Mouse (Mus musculus) forebrain, embryonic 11.5 days (tissue): ENCODE results near the gene Syngr1. TPM values are rescaled to one million over a fixed set of nuclear protein-coding genes. Genes with fewer than 3 reads are reported as not detected.
A peak's percentile ranks its signal among the peaks of the same experiment; 100 is the strongest.

Source experiments
- ATAC-seq: fragments of 200-750 bp; cut with Nextera tagmentation; replicated peaks from 2 replicates; pipeline ENCODE4 v1.8.0; 2017; ENCODE audit warnings: moderate TSS enrichment; ENCODE audit not compliant: low FRiP score
- DNase-seq: peaks from one replicate; pipeline ENCODE4 v3.0.0-alpha.2; 2017; ENCODE audit warnings: low spot score
- H3K27ac ChIP-seq: fragments of 300-500 bp; sonication (generic); 2 replicates; pipeline ENCODE4 v1.5.1; 2014; ENCODE audit warnings: low read depth, low read length
- H3K27me3 ChIP-seq: fragments of 300-500 bp; sonication (generic); 2 replicates; pipeline ENCODE4 v1.6.1; 2014; ENCODE audit warnings: mild to moderate bottlenecking, low read length, mixed read lengths; ENCODE audit not compliant: control insufficient read depth, insufficient read depth
- H3K36me3 ChIP-seq: fragments of 300-500 bp; sonication (generic); 2 replicates; pipeline ENCODE4 v1.6.1; 2014; ENCODE audit warnings: mild to moderate bottlenecking, low read length, moderate library complexity, mixed read lengths; ENCODE audit not compliant: control insufficient read depth, insufficient read depth
- H3K4me1 ChIP-seq: fragments of 300-500 bp; sonication (generic); replicated peaks from 2 replicates; pipeline ENCODE4 v1.6.1; 2014; ENCODE audit warnings: low read length, mixed read lengths; ENCODE audit not compliant: control insufficient read depth, insufficient read depth
- H3K4me2 ChIP-seq: fragments of 300-500 bp; sonication (generic); 2 replicates; pipeline ENCODE4 v1.6.1; 2014; ENCODE audit warnings: low read depth, mild to moderate bottlenecking, low read length, moderate library complexity, mixed read lengths; ENCODE audit not compliant: severe bottlenecking
- H3K4me3 ChIP-seq: fragments of 300-500 bp; sonication (generic); 2 replicates; pipeline ENCODE4 v1.5.1; 2014; ENCODE audit warnings: low read depth, low read length
- H3K9ac ChIP-seq: fragments of 300-500 bp; sonication (generic); 2 replicates; pipeline ENCODE4 v1.6.1; 2014; ENCODE audit warnings: low read length
- H3K9me3 ChIP-seq: fragments of 300-500 bp; sonication (generic); 2 replicates; pipeline ENCODE4 v1.6.1; 2016; ENCODE audit warnings: low read length, mixed read lengths; ENCODE audit not compliant: control insufficient read depth
- WGBS: fragments of 180-500 bp; shearing (Covaris S2); extraction: QIAGEN DNeasy Blood & Tissue Kit; methylation state at CpG from one replicate; pipeline ENCODE4 v1.1.7; 2014; 5-methylcytosine and 5-hydroxymethylcytosine counted together
- polyA plus RNA-seq: library from polyadenylated mRNA; unstranded; fragments of >200 nt; fragmentation: Nextera tagmentation; extraction: Ambion mirVana; gene quantifications from 2 replicates; pipeline ENCODE4 v1.2.1, GENCODE M21; 2014

The Syngr1 gene
- polyA plus RNA-seq, 1 experiment from 2014 or later: 11.3 TPM

DNA sequence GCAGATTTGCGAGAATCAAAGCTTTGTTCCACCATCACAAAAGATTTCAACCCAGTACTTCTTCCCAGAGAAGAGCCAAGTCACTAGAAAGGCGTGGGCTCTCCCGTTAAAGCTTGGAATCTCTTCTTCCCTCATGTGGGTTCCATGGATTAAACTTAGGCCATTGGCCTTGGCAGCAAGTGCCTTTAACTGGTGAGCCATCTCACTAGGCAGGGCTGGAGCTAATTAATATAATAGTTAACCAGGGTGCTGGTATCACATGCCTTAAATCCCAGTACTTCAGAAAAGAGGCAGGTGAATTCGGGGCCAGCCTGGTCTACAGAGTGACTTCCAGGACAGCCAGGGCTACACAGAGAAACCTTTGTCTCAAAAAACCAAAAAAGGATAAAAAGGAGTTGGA, 33.5 kb downstream of the Syngr1 start:
- H3K4me1 ChIP-seq: no peaks in the 10 kb centered on the region
- H3K4me3 ChIP-seq: no peak overlapping the region
- no peak overlapping the region for H3K27ac ChIP-seq
- no peak overlapping the region for H3K4me2 ChIP-seq
- 84% methylated on average over 4 of the region's 4 CpGs for WGBS
- DNase-seq (no peak), ATAC-seq (no peak)
- H3K9me3 ChIP-seq: no peaks in the 10 kb centered on the region
- H3K36me3 ChIP-seq: no peaks in the 10 kb centered on the region
- no peak overlapping the region for H3K9ac ChIP-seq
- no peaks in the 10 kb centered on the region for H3K27me3 ChIP-seq

DNA sequence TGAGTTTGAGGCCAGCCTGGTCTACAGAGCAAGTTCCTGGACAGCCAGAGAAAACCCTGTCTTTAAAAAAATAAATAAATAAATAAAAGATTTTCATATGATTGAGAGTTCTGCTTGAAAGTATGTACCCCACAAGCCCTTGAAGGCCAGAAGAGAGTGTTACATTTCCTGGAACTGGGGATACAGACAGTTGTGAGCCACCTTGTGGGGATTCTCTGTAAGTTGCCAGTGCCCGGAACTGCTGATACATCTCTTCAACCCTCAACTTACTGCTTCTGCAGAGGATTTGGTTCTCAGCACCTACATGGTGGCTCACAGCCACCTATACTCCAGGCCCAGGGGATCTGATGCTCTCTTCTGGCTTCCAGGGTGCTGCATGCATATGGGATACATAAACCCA, 36.1 kb downstream of the Syngr1 start:
- DNase-seq: no peak
- no peak for ATAC-seq
- Histone ChIP-seq H3K4me2 (no peak overlapping the region), H3K27ac (no peak overlapping the region), H3K4me3 (no peak overlapping the region), H3K4me1 (no peaks in the 10 kb centered on the region), H3K9me3 (no peaks in the 10 kb centered on the region), H3K27me3 (no peaks in the 10 kb centered on the region), H3K36me3 (no peaks in the 10 kb centered on the region), H3K9ac (no peak overlapping the region)
- 72% methylated on average over 1 of the region's 1 CpGs for WGBS

DNA sequence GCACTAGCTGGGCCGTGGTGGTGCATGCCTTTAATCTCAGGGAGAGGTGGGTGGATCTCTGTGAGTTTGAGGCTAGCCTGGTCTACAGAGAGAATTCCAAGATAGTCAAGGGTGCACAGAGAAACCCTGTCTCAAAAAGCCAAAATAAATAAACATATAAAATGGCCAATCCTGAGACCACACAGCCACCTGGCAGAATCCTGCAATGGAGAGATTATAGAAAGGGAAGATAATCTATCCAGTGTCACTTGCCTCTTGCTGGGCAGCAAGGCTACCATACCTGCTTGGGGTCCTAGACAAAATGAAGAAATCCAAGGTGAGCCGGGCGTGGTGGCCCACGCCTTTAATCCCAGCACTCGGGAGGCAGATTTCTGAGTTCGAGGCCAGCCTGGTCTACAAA, 38.8 kb downstream of the Syngr1 start:
- no peak for DNase-seq
- H3K4me1 ChIP-seq: peaks cover 9% of the 10 kb centered on the region
- no peaks in the 10 kb centered on the region for H3K36me3 ChIP-seq
- no peak overlapping the region for H3K9ac ChIP-seq
- H3K27ac ChIP-seq: no peak overlapping the region
- no peaks in the 10 kb centered on the region for H3K9me3 ChIP-seq
- WGBS: 92% methylated on average over 6 of the region's 6 CpGs
- ATAC-seq: no peak
- no peak overlapping the region for H3K4me3 ChIP-seq
- no peaks in the 10 kb centered on the region for H3K27me3 ChIP-seq
- no peak overlapping the region for H3K4me2 ChIP-seq

DNA sequence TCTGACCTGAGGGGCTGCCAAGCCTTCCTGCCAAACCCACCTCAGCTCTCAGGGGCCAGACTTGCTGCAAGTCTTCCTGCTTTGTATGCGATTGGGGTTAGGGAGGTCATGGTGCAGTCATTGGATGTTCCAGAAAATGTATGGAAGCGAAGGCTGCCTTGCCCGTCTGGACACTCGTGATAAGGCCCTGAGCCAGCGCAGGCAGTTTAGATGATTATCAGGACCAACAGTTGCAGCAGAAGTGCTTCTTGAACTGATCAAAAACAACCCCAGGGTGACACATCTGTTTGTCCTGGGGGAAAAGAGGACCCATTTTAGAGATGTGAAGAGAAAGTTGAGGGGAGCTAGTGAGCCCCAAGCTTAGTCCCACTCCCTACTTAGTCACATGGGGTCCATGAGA, 39.6 kb downstream of the Syngr1 start:
- Histone ChIP-seq H3K27ac (no peak overlapping the region), H3K9me3 (no peaks in the 10 kb centered on the region), H3K4me1 (peaks cover 9% of the 10 kb centered on the region), H3K36me3 (no peaks in the 10 kb centered on the region), H3K27me3 (no peaks in the 10 kb centered on the region), H3K4me2 (no peak overlapping the region), H3K4me3 (no peak overlapping the region), H3K9ac (no peak overlapping the region)
- ATAC-seq (no peak), DNase-seq (no peak)
- WGBS: 95% methylated on average over 5 of the region's 5 CpGs

DNA sequence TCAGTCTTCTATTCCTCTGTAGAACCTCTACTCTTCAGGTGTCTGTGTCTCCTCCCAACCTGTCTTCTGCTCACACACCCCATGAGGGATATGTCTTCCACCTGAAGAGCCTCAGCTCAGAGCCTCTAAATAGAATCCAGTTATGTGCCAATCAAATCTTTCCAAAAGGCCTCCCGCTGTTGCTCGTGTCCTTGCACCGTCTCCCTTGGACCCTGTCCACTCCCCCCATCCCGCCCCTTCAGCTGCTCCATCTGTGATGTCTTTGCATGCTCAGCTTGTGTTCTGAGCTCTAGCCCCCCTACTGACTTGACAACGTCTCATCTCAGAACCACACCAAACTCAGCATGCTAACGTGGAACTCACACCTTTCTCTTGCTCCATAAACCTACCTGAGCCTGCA, 40.3 kb downstream of the Syngr1 start:
- no peak overlapping the region for H3K9ac ChIP-seq
- H3K4me1 ChIP-seq: peaks cover 9% of the 10 kb centered on the region
- ATAC-seq: no peak
- H3K4me3 ChIP-seq: no peak overlapping the region
- no peaks in the 10 kb centered on the region for H3K36me3 ChIP-seq
- no peak overlapping the region for H3K27ac ChIP-seq
- H3K27me3 ChIP-seq: no peaks in the 10 kb centered on the region
- 83% methylated on average over 6 of the region's 6 CpGs for WGBS
- no peaks in the 10 kb centered on the region for H3K9me3 ChIP-seq
- no peak for DNase-seq
- H3K4me2 ChIP-seq: no peak overlapping the region

DNA sequence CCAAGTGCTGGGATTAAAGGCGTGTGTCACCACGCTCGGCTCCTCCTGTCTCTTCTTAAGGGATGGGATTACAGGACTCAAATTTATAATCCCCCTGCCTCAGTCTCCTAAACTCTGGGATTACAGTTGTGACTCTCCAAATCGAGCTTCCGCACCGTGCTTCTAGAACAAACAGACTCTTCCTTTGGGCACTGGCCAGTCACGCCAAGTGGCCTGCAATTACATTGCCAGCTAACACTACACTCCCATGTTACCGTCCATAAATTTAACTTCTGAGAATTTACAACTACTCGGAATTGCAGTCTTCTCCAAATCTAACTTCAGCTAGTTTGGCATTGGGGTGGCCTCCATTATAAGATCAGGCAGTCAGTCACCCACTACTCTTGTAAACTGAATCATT, 41.3 kb downstream of the Syngr1 start:
- no peaks in the 10 kb centered on the region for H3K9me3 ChIP-seq
- H3K4me1 ChIP-seq: peaks cover 9% of the 10 kb centered on the region
- no peak for DNase-seq
- H3K27ac ChIP-seq: no peak overlapping the region
- 0 out of 2 replicates have a peak, but pooled peaks have one; percentile 11 for ATAC-seq
- peak overlapping the region; percentile 88; the same call in 1 of the 2 replicates for H3K4me2 ChIP-seq
- no peaks in the 10 kb centered on the region; the same call in 1 of the 2 replicates for H3K36me3 ChIP-seq
- H3K27me3 ChIP-seq: no peaks in the 10 kb centered on the region
- 84% methylated on average over 9 of the region's 9 CpGs for WGBS
- H3K9ac ChIP-seq: peak overlapping the region; percentile 80; the same call in 1 of the 2 replicates
- H3K4me3 ChIP-seq: peak overlapping the region; percentile 51

DNA sequence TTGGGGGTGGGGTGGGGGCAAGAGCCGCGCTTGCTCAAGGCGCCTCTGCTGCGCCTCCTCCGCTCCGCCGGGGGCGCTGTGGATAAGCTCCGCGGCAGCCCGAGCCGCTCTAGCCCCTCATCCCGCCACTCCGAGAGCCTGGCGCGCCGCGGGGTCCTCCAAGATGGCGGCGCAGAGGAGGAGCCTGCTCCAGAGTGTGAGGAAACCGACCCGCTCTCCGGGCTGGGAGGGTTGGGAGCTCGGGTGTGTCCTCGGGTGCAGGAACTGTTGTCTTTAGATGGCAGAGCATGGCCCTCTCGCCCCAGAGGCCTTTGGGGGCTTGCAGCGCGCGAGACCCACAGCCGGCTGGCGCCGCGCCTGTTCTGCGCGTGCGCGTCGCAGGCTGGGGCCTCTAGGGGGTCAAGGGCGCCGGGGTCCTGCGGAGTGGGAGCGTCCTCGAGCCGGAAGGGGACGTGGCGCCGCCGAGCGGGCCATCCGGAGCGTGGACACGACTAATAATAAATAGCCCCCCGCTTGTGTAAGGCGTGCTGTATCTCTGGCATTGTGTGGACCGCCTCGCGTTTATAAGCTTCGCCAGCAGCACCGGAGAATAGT, 42.0 kb downstream of the Syngr1 start, which contains the start of gene Tab1:
TSS of gene Tab1 (plus strand) at position 135 of the 594 bp plus-strand sequence.
- H3K27ac ChIP-seq: peak within 1 kb of the TSS; percentile 92
- H3K4me2 ChIP-seq: peak within 1 kb of the TSS; percentile 88
- H3K36me3 ChIP-seq: no peaks in the 10 kb centered on the region; the same call in 1 of the 2 replicates
- ATAC-seq: peak; percentile 96
- H3K4me1 ChIP-seq: peaks cover 11% of the 10 kb centered on the region
- H3K4me3 ChIP-seq: peak within 1 kb of the TSS; percentile 51
- no peaks in the 10 kb centered on the region for H3K27me3 ChIP-seq
- under 1% methylated on average over 57 of the region's 59 CpGs for WGBS
- peak; percentile 97 for DNase-seq
- H3K9ac ChIP-seq: peak within 1 kb of the TSS; percentile 80
- H3K9me3 ChIP-seq: no peaks in the 10 kb centered on the region

DNA sequence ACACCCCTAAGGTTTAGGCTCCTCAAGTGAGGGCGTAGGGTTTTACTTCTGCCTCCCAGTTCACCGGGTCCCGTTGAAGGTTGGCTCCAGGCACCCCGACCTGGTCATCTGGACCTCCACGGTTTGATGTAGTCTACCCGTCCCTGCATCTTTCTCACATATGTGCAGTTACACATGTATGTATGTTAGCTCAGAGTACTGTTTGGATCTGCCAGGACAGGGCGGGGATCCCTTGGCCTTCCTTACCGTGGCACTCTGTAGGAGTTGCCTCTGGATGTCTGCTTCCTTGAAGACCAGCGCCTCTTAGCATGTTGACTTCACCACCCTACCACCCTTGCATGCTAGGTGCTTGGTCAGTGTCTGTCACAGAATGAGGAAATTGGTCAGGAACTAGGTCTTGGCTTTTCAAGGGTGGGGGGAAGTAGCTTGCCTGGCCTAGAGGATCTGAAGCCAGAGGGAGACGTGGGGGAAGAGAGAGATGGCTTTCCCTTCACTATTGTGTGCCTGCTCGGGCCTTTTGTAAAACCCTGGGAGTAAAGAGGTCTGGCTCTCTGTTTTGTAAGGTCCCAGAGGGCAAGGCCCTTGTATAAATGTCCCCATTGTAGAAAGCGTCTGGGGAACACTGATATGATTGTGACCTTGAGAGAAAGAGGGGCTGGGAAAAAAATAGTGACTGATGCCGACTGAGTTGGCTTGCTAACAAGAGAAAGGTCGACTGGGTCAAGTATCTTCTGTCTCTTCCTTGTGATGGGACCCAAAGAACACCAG, 42.7 kb downstream of the Syngr1 start:
- peak overlapping the region; percentile 51 for H3K4me3 ChIP-seq
- peak overlapping the region; percentile 88 for H3K4me2 ChIP-seq
- H3K9ac ChIP-seq: peak overlapping the region; percentile 80
- ATAC-seq: peak; percentile 29; the same call in 1 of the 2 replicates
- H3K27me3 ChIP-seq: no peaks in the 10 kb centered on the region
- no peaks in the 10 kb centered on the region; the same call in 1 of the 2 replicates for H3K36me3 ChIP-seq
- peaks cover 11% of the 10 kb centered on the region for H3K4me1 ChIP-seq
- H3K27ac ChIP-seq: peak overlapping the region; percentile 92
- no peaks in the 10 kb centered on the region for H3K9me3 ChIP-seq
- no peak for DNase-seq
- 17% methylated on average over 14 of the region's 14 CpGs for WGBS
